Mouse (Mus musculus): ENCODE results near the gene Ube2cbp.

The Ube2cbp gene

GRCm38 (mm10) chr9:86423331-86423730, 41.4 kb downstream of the Ube2cbp start:
- no peak for DNase-seq (ENCODE audit: low spot score)

DNA sequence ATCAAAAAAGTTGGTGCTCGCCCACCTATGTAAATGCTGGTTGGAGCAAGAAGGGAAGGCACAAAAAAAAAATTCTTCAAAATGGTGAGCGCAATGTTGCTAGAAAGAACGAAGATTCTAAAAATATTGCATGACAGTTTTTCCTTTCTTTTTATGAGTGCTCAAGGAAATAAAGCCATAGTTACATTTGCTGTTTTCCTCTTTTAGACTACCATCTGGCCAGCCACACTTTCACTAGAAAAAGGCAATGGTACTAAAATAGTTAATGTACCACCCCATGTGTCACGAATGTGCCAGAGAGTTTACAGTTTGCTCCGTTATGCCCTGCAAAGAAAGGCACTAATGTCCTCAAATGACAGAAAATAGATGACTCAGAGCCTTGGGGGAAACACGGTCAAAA, 45.4 kb downstream of the Ube2cbp start:
- DNase-seq (ENCODE audit: low spot score) = no peak

GRCm38 (mm10) chr9:86417971-86418370, 46.8 kb downstream of the Ube2cbp start:
- DNase-seq (ENCODE audit: low spot score) = no peak

- no peak for DNase-seq (ENCODE audit: low spot score)
These were observed 69.0 kb downstream of the Ube2cbp start for GRCm38 (mm10) chr9:86395785-86396184.

GRCm38 (mm10) chr9:86395012-86395411, 69.7 kb downstream of the Ube2cbp start:
- DNase-seq (ENCODE audit: low spot score) = no peak

GRCm38 (mm10) chr9:86393586-86394272, 71.0 kb downstream of the Ube2cbp start:
- no peak for DNase-seq (ENCODE audit: low spot score)

GRCm38 (mm10) chr9:86391467-86391866, 73.3 kb downstream of the Ube2cbp start:
- no peak for DNase-seq (ENCODE audit: low spot score)

DNA sequence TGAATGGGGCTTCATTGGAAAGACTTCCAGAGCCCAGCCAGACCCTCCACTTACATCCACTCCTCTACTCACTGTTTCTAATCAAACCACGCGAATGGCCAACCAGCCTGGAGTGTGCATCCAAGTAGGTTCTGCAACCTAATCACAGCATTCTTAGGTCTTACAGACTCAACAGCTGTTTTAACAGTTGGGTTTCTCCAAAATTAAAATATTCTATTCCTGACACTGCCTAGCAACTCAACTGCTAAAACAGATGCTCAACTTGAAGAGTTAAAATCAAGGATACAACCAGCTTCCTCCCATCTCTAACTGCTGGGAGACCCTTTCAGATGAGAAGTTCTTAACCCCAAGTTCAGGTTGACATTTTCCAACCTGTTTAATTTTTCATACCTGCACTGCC, 74.0 kb downstream of the Ube2cbp start:
- no peak for DNase-seq (ENCODE audit: low spot score)

DNA sequence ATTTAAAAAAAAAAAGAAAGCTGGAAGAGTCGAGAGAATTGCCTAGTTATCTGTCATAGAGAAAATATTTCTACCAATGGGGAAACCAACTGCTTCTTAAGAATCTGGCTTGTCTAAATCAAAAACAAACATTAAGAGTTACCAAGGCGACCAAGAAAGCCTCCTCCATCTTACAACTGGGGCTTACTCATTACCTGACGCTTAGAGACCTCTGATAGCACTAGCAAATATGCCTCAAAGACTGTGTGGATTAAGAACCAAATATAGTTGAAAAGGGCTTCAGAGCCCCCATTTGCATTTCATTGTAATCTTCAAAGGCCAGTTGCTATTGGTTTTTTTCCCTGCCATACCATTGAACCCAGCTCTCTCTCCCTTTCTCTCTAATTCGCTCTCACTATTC, 76.2 kb downstream of the Ube2cbp start:
- DNase-seq (ENCODE audit: low spot score) = no peak

DNA sequence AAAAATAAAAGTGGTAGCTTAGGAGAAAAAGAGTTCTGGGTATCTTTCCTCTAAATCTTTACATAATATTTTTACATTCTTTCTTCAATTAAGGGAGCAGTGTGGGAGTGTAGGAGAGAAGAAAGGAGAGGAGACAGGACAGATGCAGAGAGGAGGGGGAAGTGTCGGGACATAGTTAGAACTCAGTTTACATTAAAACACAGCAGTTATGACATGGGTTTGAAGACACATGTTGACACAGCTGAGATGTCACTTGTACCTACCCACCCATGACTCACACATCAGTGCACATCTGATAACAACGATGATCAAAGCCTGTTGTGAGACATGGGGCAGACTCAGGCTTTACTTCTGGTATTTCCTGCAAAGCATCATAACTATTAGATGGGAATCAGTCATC, 87.8 kb downstream of the Ube2cbp start:
- no peak for DNase-seq (ENCODE audit: low spot score)

GRCm38 (mm10) chr9:86372783-86373567, 91.8 kb downstream of the Ube2cbp start:
- no peak for DNase-seq (ENCODE audit: low spot score)

DNA sequence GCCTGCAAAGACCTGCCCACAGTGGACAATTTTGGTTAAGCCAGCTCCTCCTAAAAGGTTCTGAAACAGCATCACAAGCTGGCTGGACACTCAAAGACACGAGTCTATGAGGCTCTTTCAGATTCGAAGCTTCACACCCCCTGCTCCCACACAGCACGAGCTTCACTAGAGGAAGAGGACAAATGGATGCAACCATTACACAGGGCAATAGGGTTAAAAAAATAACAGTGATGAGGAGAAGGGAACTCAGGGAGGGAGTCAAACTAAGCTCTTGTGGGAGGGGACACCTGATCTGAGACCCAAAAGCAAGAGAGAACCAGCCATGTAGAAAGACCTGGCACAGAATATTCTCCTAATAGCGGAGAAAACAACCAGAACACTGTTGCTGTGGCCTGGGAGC, 95.5 kb downstream of the Ube2cbp start:
- DNase-seq (ENCODE audit: low spot score) = no peak

DNA sequence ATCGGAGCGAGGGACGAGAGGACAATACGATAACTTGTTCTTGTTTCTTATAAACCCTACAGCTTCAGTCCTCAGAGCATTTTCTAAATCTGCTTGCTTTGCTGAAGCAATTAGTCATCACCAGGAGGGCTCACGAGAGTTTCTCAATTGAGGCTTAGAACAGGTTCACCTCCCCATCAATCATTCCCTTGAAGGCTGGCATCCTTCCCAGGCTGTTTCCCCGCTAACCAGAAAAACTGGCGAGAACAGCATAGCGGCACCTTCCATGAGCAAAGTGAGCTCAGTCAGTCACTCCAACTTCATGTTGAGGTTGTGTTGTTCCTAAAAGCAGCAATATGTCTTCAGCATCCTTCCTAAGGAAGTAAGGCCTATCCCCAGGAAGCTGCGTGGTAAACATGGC, 104.2 kb downstream of the Ube2cbp start:
- no peak for DNase-seq (ENCODE audit: low spot score)

GRCm38 (mm10) chr9:86355851-86356250, 108.9 kb downstream of the Ube2cbp start:
- DNase-seq (ENCODE audit: low spot score) = no peak

- no peak for DNase-seq (ENCODE audit: low spot score)
These were observed 113.3 kb downstream of the Ube2cbp start for GRCm38 (mm10) chr9:86351491-86351890.

- DNase-seq (ENCODE audit: low spot score) = no peak
These were observed 128.0 kb downstream of the Ube2cbp start for GRCm38 (mm10) chr9:86336792-86337191.

DNA sequence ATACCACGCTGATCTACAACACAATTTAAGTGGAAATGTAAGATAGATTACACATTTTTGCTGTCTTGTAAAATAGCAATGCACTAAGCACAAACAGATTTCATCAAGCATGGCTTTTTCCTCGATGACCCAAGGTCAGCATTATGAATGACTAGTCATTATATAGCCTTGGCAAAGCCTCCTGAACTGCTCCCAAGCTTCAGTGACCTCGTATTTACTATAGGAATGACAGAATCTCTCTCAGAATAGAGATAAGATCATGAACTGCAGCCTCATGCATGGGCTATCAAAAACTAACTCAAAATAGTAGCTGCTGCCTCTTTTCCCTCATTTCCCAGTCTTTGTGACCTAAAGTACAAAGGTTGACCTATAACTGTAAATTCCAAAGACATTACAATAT, 128.4 kb downstream of the Ube2cbp start:
- no peak for DNase-seq (ENCODE audit: low spot score)

DNA sequence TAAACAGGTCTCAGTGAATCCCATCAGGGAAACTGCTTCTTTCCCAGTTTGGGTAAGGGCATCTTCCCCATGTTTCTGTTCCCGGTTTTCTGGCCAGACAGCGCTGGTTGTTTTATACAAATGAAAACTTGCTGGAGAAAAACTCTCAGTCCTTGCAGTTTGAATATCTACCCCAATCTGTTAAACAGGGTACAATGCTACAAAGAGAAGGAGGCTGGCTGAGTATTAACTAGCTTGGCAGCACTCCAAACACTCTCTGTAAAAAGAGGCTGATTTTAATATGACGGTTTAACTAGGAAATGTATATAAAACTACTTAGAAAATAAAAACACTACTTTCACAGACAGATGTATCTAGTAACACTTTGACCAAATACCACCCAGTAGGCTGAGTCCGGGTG, 129.2 kb downstream of the Ube2cbp start:
- DNase-seq (ENCODE audit: low spot score) = no peak

DNA sequence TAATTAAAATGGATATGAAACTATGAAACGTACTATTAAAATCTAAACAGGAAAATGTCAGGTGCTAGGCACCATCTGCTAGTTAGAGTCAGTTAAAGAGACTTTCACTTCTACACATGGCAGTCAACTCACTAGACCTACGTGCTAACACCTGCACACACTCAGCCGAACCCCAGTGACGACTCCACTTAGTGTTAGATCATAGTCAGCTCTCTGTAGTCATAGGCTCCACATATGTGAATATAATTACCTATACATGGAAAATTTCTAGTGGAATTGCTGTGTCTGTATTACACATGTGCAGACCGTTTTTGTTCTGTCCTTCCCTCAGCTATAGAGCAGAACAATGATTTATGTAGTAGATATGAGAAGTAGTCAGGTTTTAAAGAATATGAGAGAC, 130.4 kb downstream of the Ube2cbp start:
- no peak for DNase-seq (ENCODE audit: low spot score)

DNA sequence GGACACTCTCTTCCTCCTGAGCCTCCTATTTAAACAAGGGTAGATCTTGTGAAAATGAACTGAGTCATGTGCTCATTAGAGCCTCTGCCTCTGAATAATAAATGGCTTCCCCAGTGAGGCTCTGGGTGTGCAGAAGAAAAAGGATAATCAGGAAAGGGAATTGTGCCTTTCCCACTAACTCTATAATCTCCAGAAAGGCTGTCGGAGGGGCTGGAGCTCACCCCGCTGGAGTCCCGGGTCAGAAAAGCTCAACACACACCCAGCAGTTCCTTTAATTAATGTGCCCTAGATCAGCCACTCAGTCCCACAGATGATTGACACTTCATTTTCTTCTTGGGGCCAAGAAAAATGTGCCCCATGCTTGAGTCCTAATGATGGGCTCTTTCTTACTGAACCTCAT, 134.2 kb downstream of the Ube2cbp start:
- DNase-seq (ENCODE audit: low spot score) = no peak

DNA sequence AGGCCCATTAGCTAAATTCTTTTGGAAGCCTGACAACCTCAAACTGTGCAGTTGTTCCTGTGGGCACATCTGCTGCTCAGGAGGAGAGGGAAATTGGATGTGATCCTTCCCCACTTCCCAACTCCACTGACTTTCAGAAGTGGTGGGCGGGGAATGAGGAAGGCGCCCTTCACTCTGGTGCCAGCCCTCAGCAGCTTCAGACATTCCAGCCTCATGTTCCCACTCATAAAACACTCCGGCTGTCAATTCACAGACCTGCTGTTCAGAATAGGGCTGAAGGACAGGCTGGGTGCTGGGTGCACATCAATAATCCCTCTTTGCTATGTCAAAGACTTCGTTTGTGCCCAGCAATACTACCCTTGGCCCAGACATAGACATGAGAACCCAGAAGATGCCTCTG, 136.5 kb downstream of the Ube2cbp start:
- DNase-seq (ENCODE audit: low spot score) = no peak

DNA sequence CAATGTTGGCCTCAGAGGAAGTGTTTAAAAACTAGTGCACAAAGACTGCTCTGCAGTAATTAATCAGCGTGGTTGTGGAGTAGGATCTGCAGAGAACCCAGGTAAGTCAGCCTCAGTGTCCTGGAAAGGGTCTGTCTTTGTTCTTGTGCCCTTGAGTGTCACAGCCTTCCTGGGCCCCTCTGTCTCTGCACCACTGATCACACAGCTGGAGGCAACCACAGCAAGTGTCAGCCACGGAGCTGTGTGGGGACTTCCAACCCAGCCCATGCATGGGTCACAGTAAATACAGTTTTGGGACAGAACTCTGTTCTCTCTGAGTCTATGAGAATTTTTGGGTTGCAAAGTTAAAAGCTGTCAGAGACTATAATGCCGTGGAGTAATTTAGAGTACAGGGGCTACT, 137.4 kb downstream of the Ube2cbp start:
- DNase-seq (ENCODE audit: low spot score) = no peak

GRCm38 (mm10) chr9:86324772-86325171, 140.0 kb downstream of the Ube2cbp start:
- DNase-seq (ENCODE audit: low spot score) = no peak
